Mouse (Mus musculus): ENCODE measurements around the gene Gm5294.

Gm5294 gene

GRCm38 (mm10) chr5:138849682-138850461, 30.0 kb downstream of the Gm5294 start:
- no peak for DNase-seq (ENCODE audit: low read depth, low spot score)

- DNase-seq (ENCODE audit: low read depth, low spot score): no peak
Measured at GRCm38 (mm10) chr5:138850462-138850844, 30.6 kb downstream of the Gm5294 start.

- no peak for DNase-seq (ENCODE audit: low read depth, low spot score)
Measured at GRCm38 (mm10) chr5:138851296-138851780, 31.5 kb downstream of the Gm5294 start.

GRCm38 (mm10) chr5:138852151-138852550, 32.3 kb downstream of the Gm5294 start:
- no peak for DNase-seq (ENCODE audit: low read depth, low spot score)

GRCm38 (mm10) chr5:138853349-138853748, 33.5 kb downstream of the Gm5294 start:
- no peak for DNase-seq (ENCODE audit: low read depth, low spot score)

- peak; percentile 68 for DNase-seq (ENCODE audit: low read depth, low spot score)
Measured at GRCm38 (mm10) chr5:138857010-138857617, 37.2 kb downstream of the Gm5294 start.

- no peak for DNase-seq (ENCODE audit: low read depth, low spot score)
Measured at GRCm38 (mm10) chr5:138857811-138858251, 38.0 kb downstream of the Gm5294 start.

- no peak for DNase-seq (ENCODE audit: low read depth, low spot score)
Measured at GRCm38 (mm10) chr5:138863681-138864146, 43.8 kb downstream of the Gm5294 start.

GRCm38 (mm10) chr5:138864166-138864565, 44.3 kb downstream of the Gm5294 start:
- DNase-seq (ENCODE audit: low read depth, low spot score): no peak

GRCm38 (mm10) chr5:138864880-138865279, 45.0 kb downstream of the Gm5294 start:
- DNase-seq (ENCODE audit: low read depth, low spot score): no peak

- no peak for DNase-seq (ENCODE audit: low read depth, low spot score)
Measured at GRCm38 (mm10) chr5:138865637-138866036, 45.8 kb downstream of the Gm5294 start.
